Mouse (Mus musculus): ENCODE measurements around the gene Cacna1b.

The Cacna1b gene

GRCm38 (mm10) chr2:24763115-24763557 lies at the start of gene Cacna1b:
Cacna1b (minus strand) TSS chr2:24763152.
- peak; percentile 70 for DNase-seq (ENCODE audit: low read depth, low spot score)

- DNase-seq (ENCODE audit: low read depth, low spot score) = no peak
Measured at GRCm38 (mm10) chr2:24809746-24810145, 46.8 kb upstream of the Cacna1b start.

GRCm38 (mm10) chr2:24807691-24808090 lies 44.7 kb upstream of the Cacna1b start:
- no peak for DNase-seq (ENCODE audit: low read depth, low spot score)

GRCm38 (mm10) chr2:24807036-24807435 lies 44.1 kb upstream of the Cacna1b start:
- no peak for DNase-seq (ENCODE audit: low read depth, low spot score)

GRCm38 (mm10) chr2:24806143-24806542 lies 43.2 kb upstream of the Cacna1b start:
- DNase-seq (ENCODE audit: low read depth, low spot score) = no peak

GRCm38 (mm10) chr2:24805621-24806020 lies 42.7 kb upstream of the Cacna1b start:
- no peak for DNase-seq (ENCODE audit: low read depth, low spot score)

- DNase-seq (ENCODE audit: low read depth, low spot score) = no peak
Measured at GRCm38 (mm10) chr2:24796833-24797457, 34.0 kb upstream of the Cacna1b start.

- no peak for DNase-seq (ENCODE audit: low read depth, low spot score)
Measured at GRCm38 (mm10) chr2:24787250-24787649, 24.3 kb upstream of the Cacna1b start.

- DNase-seq (ENCODE audit: low read depth, low spot score) = no peak
Measured at GRCm38 (mm10) chr2:24781253-24781652, 18.3 kb upstream of the Cacna1b start.

GRCm38 (mm10) chr2:24776831-24777230 lies 13.9 kb upstream of the Cacna1b start:
- no peak for DNase-seq (ENCODE audit: low read depth, low spot score)

- DNase-seq (ENCODE audit: low read depth, low spot score) = no peak
Measured at GRCm38 (mm10) chr2:24775951-24776587, 13.1 kb upstream of the Cacna1b start.

- DNase-seq (ENCODE audit: low read depth, low spot score) = no peak
Measured at GRCm38 (mm10) chr2:24774832-24775231, 11.9 kb upstream of the Cacna1b start.

GRCm38 (mm10) chr2:24770861-24771260 lies 7.9 kb upstream of the Cacna1b start:
- DNase-seq (ENCODE audit: low read depth, low spot score) = no peak

GRCm38 (mm10) chr2:24762446-24762960 lies 449 bp downstream of the Cacna1b start:
- DNase-seq (ENCODE audit: low read depth, low spot score) = no peak

- DNase-seq (ENCODE audit: low read depth, low spot score) = peak; percentile 42
Measured at GRCm38 (mm10) chr2:24761923-24762445, 968 bp downstream of the Cacna1b start.

GRCm38 (mm10) chr2:24755276-24755675 lies 7.7 kb downstream of the Cacna1b start:
- DNase-seq (ENCODE audit: low read depth, low spot score) = no peak

GRCm38 (mm10) chr2:24752599-24752998 lies 10.4 kb downstream of the Cacna1b start:
- no peak for DNase-seq (ENCODE audit: low read depth, low spot score)

- DNase-seq (ENCODE audit: low read depth, low spot score) = no peak
Measured at GRCm38 (mm10) chr2:24750051-24750450, 12.9 kb downstream of the Cacna1b start.

- DNase-seq (ENCODE audit: low read depth, low spot score) = no peak
Measured at GRCm38 (mm10) chr2:24747878-24748277, 15.1 kb downstream of the Cacna1b start.

GRCm38 (mm10) chr2:24739701-24740100 lies 23.3 kb downstream of the Cacna1b start:
- DNase-seq (ENCODE audit: low read depth, low spot score) = no peak

GRCm38 (mm10) chr2:24733157-24733556 lies 29.8 kb downstream of the Cacna1b start:
- DNase-seq (ENCODE audit: low read depth, low spot score) = no peak

GRCm38 (mm10) chr2:24725865-24726264 lies 37.1 kb downstream of the Cacna1b start:
- DNase-seq (ENCODE audit: low read depth, low spot score) = no peak

All from brain, embryonic 18.5 days (tissue).